Mouse (Mus musculus) MEL (cell line): ENCODE measurements around the gene Serinc2. TPM values are rescaled to one million over a fixed set of nuclear protein-coding genes. Genes with fewer than 3 reads are reported as not detected.

Source experiments
- DNase-seq: peaks from one replicate; pipeline ENCODE4 v3.0.0; 2011; ENCODE audit warnings: low read depth, low spot score
- H3K27ac ChIP-seq: 2 replicates; pipeline ENCODE4 v1.5.1; 2012; ENCODE audit warnings: low read depth, mild to moderate bottlenecking, control low read depth, low read length, moderate library complexity; ENCODE audit not compliant: control insufficient read depth
- H3K27me3 ChIP-seq, 2 experiments: fragments of 150-350 bp in 1 of 2; sonication (generic) in 1 of 2; 2 replicates each; pipeline ENCODE4 v1.6.1; 2012; ENCODE audit warnings: low read length in 2 of 2, mild to moderate bottlenecking in 2 of 2, improper control_type of control experiment in 1 of 2, moderate library complexity in 1 of 2; ENCODE audit not compliant: insufficient read depth in 2 of 2, control insufficient read depth in 1 of 2
- H3K36me3 ChIP-seq, 2 experiments: 2 replicates each; pipeline ENCODE4 v1.6.1; 2012 to 2014; ENCODE audit warnings: low read length in 2 of 2, improper control_type of control experiment in 1 of 2, inconsistent platforms in 1 of 2, mild to moderate bottlenecking in 1 of 2; ENCODE audit not compliant: insufficient read depth in 2 of 2, control insufficient read depth in 1 of 2
- H3K4me1 ChIP-seq, 2 experiments: fragments of 150-350 bp in 1 of 2; sonication (generic) in 1 of 2; 2 replicates each; pipeline ENCODE4 v1.6.1; 2012; ENCODE audit warnings: low read length in 2 of 2, improper control_type of control experiment in 1 of 2, mild to moderate bottlenecking in 1 of 2; ENCODE audit not compliant: insufficient read depth in 2 of 2, control insufficient read depth in 1 of 2
- H3K4me3 ChIP-seq, 2 experiments: fragments of 150-350 bp in 1 of 2; sonication (generic) in 1 of 2; 2 replicates each; pipeline ENCODE4 v1.5.1; 2012; ENCODE audit warnings: low read depth in 2 of 2, low read length in 2 of 2, mild to moderate bottlenecking in 2 of 2, moderate library complexity in 2 of 2, control low read depth in 1 of 2, improper control_type of control experiment in 1 of 2; ENCODE audit not compliant: control insufficient read depth in 1 of 2, insufficient read depth in 1 of 2
- H3K79me2 ChIP-seq: 2 replicates; pipeline ENCODE4 v1.6.1; 2012; ENCODE audit warnings: mild to moderate bottlenecking, low read length, moderate library complexity; ENCODE audit not compliant: control insufficient read depth, poor library complexity, insufficient read depth
- H3K9ac ChIP-seq: 2 replicates; pipeline ENCODE4 v1.6.1; 2012; ENCODE audit warnings: low read depth, mild to moderate bottlenecking, control low read depth, low read length, moderate library complexity; ENCODE audit not compliant: control insufficient read depth, poor library complexity, severe bottlenecking
- H3K9me3 ChIP-seq: fragments of 150-350 bp; sonication (generic); replicated peaks from 2 replicates; pipeline ENCODE4 v1.6.1; 2012; ENCODE audit warnings: mild to moderate bottlenecking, low read length, improper control_type of control experiment, moderate library complexity; ENCODE audit not compliant: insufficient read depth
- E2F4 ChIP-seq: IDR thresholded peaks from 2 replicates; pipeline ENCODE4 v1.6.1; 2011; ENCODE audit warnings: low read depth, low read length, improper control_type of control experiment, borderline replicate concordance
- ETS1 ChIP-seq: IDR thresholded peaks from 2 replicates; pipeline ENCODE4 v1.6.1; 2012; ENCODE audit warnings: low read depth, mild to moderate bottlenecking, inconsistent platforms, low read length, improper control_type of control experiment, moderate library complexity
- GABPA ChIP-seq: IDR thresholded peaks from 2 replicates; pipeline ENCODE4 v1.6.1; 2012; ENCODE audit warnings: low read depth, mild to moderate bottlenecking, inconsistent platforms, low read length, improper control_type of control experiment, moderate library complexity
- GATA1 ChIP-seq: IDR thresholded peaks from 2 replicates; pipeline ENCODE4 v1.6.1; 2011; ENCODE audit warnings: low read depth, low read length, improper control_type of control experiment
- HCFC1 ChIP-seq: IDR thresholded peaks from 2 replicates; pipeline ENCODE4 v1.6.1; 2012; ENCODE audit warnings: low read depth, mild to moderate bottlenecking, inconsistent platforms, low read length, improper control_type of control experiment, moderate library complexity
- JUND ChIP-seq: IDR thresholded peaks from 2 replicates; pipeline ENCODE4 v1.6.1; 2011; ENCODE audit warnings: low read depth, mild to moderate bottlenecking, improper control_type of control experiment, low read length
- MAFK ChIP-seq: IDR thresholded peaks from 2 replicates; pipeline ENCODE4 v1.6.1; 2011; ENCODE audit warnings: low read depth, mild to moderate bottlenecking, low read length, improper control_type of control experiment, borderline replicate concordance
- MEF2A ChIP-seq: IDR thresholded peaks from 2 replicates; pipeline ENCODE4 v1.6.1; 2014; ENCODE audit warnings: low read depth, mild to moderate bottlenecking, inconsistent platforms, low read length, improper control_type of control experiment; ENCODE audit not compliant: poor library complexity, insufficient replicate concordance, severe bottlenecking; ENCODE audit errors: extremely low read depth
- MYC ChIP-seq: IDR thresholded peaks from 2 replicates; pipeline ENCODE4 v1.6.1; 2011; ENCODE audit warnings: low read depth, mild to moderate bottlenecking, low read length, improper control_type of control experiment, moderate library complexity
- POLR2A ChIP-seq, 2 experiments: IDR thresholded peaks; 2 replicates each; pipeline ENCODE4 v1.6.1; 2011 to 2012; ENCODE audit warnings: low read length in 2 of 2, mild to moderate bottlenecking in 2 of 2, control low read depth in 1 of 2, improper control_type of control experiment in 1 of 2, low read depth in 1 of 2, moderate library complexity in 1 of 2; ENCODE audit not compliant: control insufficient read depth in 1 of 2, insufficient read depth in 1 of 2, poor library complexity in 1 of 2
- POLR2AphosphoS2 ChIP-seq: IDR thresholded peaks from 2 replicates; pipeline ENCODE4 v1.6.1; 2011; ENCODE audit warnings: low read length, improper control_type of control experiment
- UBTF ChIP-seq: IDR thresholded peaks from 2 replicates; pipeline ENCODE4 v1.6.1; 2012; ENCODE audit warnings: low read depth, mild to moderate bottlenecking, inconsistent platforms, low read length, improper control_type of control experiment, moderate library complexity, borderline replicate concordance; ENCODE audit not compliant: insufficient read depth
- USF1 ChIP-seq: IDR thresholded peaks from 2 replicates; pipeline ENCODE4 v1.6.1; 2014; ENCODE audit warnings: low read depth, mild to moderate bottlenecking, inconsistent platforms, low read length, improper control_type of control experiment, moderate library complexity
- ZC3H11A ChIP-seq: IDR thresholded peaks from 2 replicates; pipeline ENCODE4 v1.6.1; 2012; ENCODE audit warnings: low read depth, mild to moderate bottlenecking, inconsistent platforms, low read length, improper control_type of control experiment
- polyA plus RNA-seq, 2 experiments: library from polyadenylated mRNA; stranded (reverse) in 1 of 2; unstranded in 1 of 2; fragments of >175 nt in 1 of 2; fragments of >200 nt in 1 of 2; gene quantifications; 2 replicates each; pipeline versions ENCODE4 v1.2.1 to v1.2.4; 2012; ENCODE audit warnings: low replicate concordance in 2 of 2, low read depth in 1 of 2; ENCODE audit not compliant: insufficient read length in 2 of 2, insufficient read depth in 1 of 2, missing spikeins in 1 of 2
- total RNA-seq: library from RNA; depleted of rRNA; stranded (reverse); fragments of 300-350 nt; gene quantifications from 2 replicates; pipeline ENCODE4 v1.2.3, GENCODE M21; 2012

Serinc2 gene
- total and polyA plus RNA-seq, 3 experiments = 0.21 TPM; not detected in 2

DNA sequence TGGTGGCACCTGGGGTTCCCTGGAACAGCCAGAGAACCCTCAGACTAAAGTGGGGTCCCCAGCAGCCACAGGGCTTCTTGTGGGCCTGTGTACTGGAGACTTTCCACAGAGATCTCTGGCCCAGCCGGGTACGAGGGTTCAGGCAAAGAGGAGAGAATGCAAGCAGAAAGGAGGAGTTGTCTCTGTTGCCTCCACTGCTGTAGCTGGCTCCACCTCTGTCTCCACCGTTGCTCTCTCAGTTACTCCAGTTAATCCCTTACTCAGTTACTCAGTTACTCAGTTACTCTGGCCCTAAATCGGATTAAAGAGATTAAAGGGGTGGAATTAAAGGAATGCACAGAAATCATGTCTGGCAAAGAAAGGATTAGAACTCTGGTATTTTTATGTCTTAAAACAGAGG lies 56.8 kb downstream of the Serinc2 start, which contains the start of gene Gm853:
Gm853 (minus strand) TSS at position 223 of the 400 bp plus-strand sequence.
- Histone ChIP-seq H3K27me3 (peaks cover 2 to 8% of the 10 kb centered on the region in 2 experiments), H3K79me2 (no peaks in the 10 kb centered on the region), H3K9ac (no peak within 1 kb of the TSS), H3K9me3 (no peaks in the 10 kb centered on the region), H3K4me1 (no peaks in the 10 kb centered on the region), H3K27ac (no peak within 1 kb of the TSS), H3K36me3 (no peaks in the 10 kb centered on the region), H3K4me3 (no peak within 1 kb of the TSS)
- DNase-seq = no peak
- TF ChIP-seq MEF2A = no peak
- no peak for TF ChIP-seq UBTF
- TF ChIP-seq USF1 = no peak
- TF ChIP-seq POLR2AphosphoS2 = no peak

DNA sequence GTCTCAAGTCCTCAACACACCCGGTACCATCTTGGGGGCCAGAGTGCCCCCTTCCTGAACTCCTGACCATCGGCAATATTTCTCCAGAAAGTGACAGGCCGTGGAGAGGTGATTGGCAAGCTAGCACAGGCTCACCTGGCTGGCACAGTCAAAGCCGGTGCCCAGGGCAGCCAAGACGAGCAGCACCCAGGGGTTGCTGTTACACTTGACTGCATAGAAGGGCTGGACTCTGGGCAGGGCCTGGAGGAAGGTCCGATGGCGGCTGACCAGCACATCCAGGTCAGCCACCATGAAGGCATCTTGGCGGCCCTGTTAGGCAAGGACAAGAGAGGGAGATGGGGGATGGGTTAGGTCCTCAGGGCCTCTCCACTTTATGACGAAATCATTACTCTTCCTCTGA lies 58.8 kb downstream of the Serinc2 start:
- Histone ChIP-seq H3K27ac (no peak overlapping the region), H3K36me3 (no peaks in the 10 kb centered on the region), H3K9ac (no peak overlapping the region), H3K4me1 (no peaks in the 10 kb centered on the region), H3K9me3 (no peaks in the 10 kb centered on the region), H3K27me3 (peaks cover 2 to 6% of the 10 kb centered on the region in 2 experiments), H3K4me3 (no peak overlapping the region), H3K79me2 (no peaks in the 10 kb centered on the region)
- no peak for TF ChIP-seq E2F4
- no peak for TF ChIP-seq HCFC1
- DNase-seq = no peak

DNA sequence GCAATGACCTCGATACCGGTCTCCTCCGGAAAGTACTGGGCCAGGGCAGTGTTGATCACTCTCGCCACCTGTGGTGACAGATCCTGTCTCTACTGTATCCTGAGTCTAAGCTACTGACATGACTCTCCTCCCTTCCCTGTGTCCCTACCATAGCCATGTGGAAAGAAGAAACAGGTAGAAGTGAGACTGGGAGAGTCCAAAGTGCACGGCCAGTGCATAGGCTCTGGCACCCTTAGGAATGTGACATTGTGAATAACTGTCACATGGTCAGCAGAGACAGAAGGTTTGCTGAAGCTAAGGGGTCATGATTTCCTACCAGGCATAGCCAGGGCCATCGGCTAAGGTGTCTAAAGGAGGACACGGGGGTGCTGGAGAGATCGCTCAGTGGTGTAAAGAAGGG lies 63.6 kb downstream of the Serinc2 start:
- H3K27ac ChIP-seq = no peak overlapping the region
- TF ChIP-seq POLR2A (IDR thresholded peaks at IDR 0.05; ENCODE audit: control insufficient read depth in 1 of 2, insufficient read depth in 1 of 2, low read depth in 1 of 2, low read length in 2 of 2, poor library complexity in 1 of 2) = no peak
- TF ChIP-seq HCFC1 = no peak
- TF ChIP-seq MYC = no peak
- no peak for TF ChIP-seq MAFK
- no peak for TF ChIP-seq ZC3H11A
- no peak for TF ChIP-seq GATA1
- TF ChIP-seq MEF2A = no peak
- TF ChIP-seq JUND = no peak
- no peak for TF ChIP-seq ETS1
- TF ChIP-seq E2F4 = no peak
- no peak for TF ChIP-seq GABPA
- no peak for TF ChIP-seq POLR2AphosphoS2
- TF ChIP-seq, all 39 proteins: peak for 0
- Histone ChIP-seq H3K27me3 (peaks cover 2 to 5% of the 10 kb centered on the region in 2 experiments), H3K4me1 (peaks cover 8 to 26% of the 10 kb centered on the region in 2 experiments), H3K79me2 (no peaks in the 10 kb centered on the region), H3K9ac (no peak overlapping the region), H3K4me3 (no peak overlapping the region), H3K9me3 (no peaks in the 10 kb centered on the region), H3K36me3 (peaks cover 0 to 17% of the 10 kb centered on the region in 2 experiments; a peak in 2 of 4 replicates)
- no peak for DNase-seq
